Mouse (Mus musculus) E14TG2a.4 (cell line): ENCODE measurements around the gene Diaph3.
"Not testable (repeated sequence)": the region's sequence is repeated elsewhere in the genome, so short reads cannot be mapped to it uniquely, and the experiment has no call there.

Experiments
- H3K27me3 ChIP-seq: 2 replicates; pipeline ENCODE4 v1.6.1; 2014; ENCODE audit warnings: low read length, control low read depth; ENCODE audit not compliant: insufficient read depth
- H3K36me3 ChIP-seq: 2 replicates; pipeline ENCODE4 v1.6.1; 2014; ENCODE audit warnings: low read length, control low read depth; ENCODE audit not compliant: insufficient read depth
- H3K4me1 ChIP-seq: replicated peaks from 2 replicates; pipeline ENCODE4 v1.6.1; 2014; ENCODE audit warnings: low read depth, low read length, control low read depth
- H3K4me3 ChIP-seq: replicated peaks from 2 replicates; pipeline ENCODE4 v1.5.1; 2014; ENCODE audit warnings: mild to moderate bottlenecking, low read length
- H3K9me3 ChIP-seq: 2 replicates; pipeline ENCODE4 v1.6.1; 2014; ENCODE audit warnings: low read length, control low read depth
- CTCF ChIP-seq: conservative IDR thresholded peaks from 2 replicates; pipeline ENCODE4 v1.5.1; 2014; ENCODE audit warnings: low read length
- NANOG ChIP-seq: IDR thresholded peaks from 2 replicates; pipeline ENCODE4 v1.6.1; 2014; ENCODE audit warnings: borderline replicate concordance, low read length, mixed read lengths
- POU5F1 ChIP-seq: IDR thresholded peaks from 2 replicates; pipeline ENCODE4 v1.6.1; 2014; ENCODE audit warnings: low read length, borderline replicate concordance

Diaph3 gene

GRCm38 (mm10) chr14:87091522-87091921, 49.5 kb downstream of the Diaph3 start:
- no peak overlapping the region for H3K4me3 ChIP-seq
- peaks cover 37% of the 10 kb centered on the region for H3K36me3 ChIP-seq
- peaks cover 13% of the 10 kb centered on the region for H3K4me1 ChIP-seq
- H3K27me3 ChIP-seq, result no peaks in the 10 kb centered on the region
- H3K9me3 ChIP-seq, result peaks cover 20% of the 10 kb centered on the region
- TF ChIP-seq NANOG, result no peak
- no peak for TF ChIP-seq CTCF
- TF ChIP-seq POU5F1, result no peak

DNA sequence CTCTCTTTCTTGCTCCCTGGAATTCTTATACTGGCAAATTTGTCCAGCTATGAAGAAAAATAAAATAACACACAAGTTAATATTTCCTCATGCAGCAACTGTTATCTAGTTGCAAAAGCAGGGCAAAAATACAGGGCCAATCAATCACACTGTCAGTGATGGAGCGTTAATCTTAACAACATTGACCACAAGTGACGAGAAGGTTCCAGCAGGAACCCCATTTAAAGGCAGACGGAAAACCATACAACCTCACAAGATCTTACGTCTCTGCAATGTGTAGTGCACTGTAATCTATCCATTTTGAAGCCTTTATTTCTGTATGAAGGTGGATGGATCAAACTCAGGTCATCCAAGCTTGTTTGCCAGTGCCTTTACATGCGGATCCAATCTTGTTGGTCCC, 49.9 kb downstream of the Diaph3 start:
- H3K36me3 ChIP-seq, result peaks cover 37% of the 10 kb centered on the region
- TF ChIP-seq CTCF (no peak), NANOG (no peak), POU5F1 (no peak)
- no peak overlapping the region for H3K4me3 ChIP-seq
- H3K27me3 ChIP-seq, result no peaks in the 10 kb centered on the region
- peaks cover 13% of the 10 kb centered on the region for H3K4me1 ChIP-seq
- H3K9me3 ChIP-seq, result peaks cover 20% of the 10 kb centered on the region

DNA sequence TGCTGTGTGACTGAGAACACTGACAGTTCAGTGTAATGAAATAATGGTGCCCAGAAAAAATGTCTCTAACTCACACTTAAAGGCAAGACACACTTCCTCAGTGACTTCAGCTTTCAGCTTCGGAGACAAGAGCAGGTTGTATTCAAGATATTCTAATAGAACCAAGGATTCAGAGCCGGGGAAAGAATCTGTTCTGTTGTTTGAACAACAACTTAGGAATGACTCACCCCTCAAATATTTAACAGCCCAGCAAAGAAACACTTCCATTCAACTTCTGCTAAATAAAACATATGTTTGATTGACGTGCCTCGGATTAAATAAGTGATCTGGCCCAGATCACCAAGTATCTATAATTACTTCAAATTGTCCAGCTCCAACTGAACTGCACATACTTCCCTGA, 52.1 kb downstream of the Diaph3 start:
- Histone ChIP-seq H3K36me3 (peaks cover 31% of the 10 kb centered on the region), H3K9me3 (peaks cover 19% of the 10 kb centered on the region), H3K27me3 (no peaks in the 10 kb centered on the region), H3K4me3 (no peak overlapping the region), H3K4me1 (peaks cover 13% of the 10 kb centered on the region)
- no peak for TF ChIP-seq CTCF
- no peak for TF ChIP-seq NANOG
- TF ChIP-seq POU5F1, result no peak

GRCm38 (mm10) chr14:87088456-87088855, 52.6 kb downstream of the Diaph3 start:
- Histone ChIP-seq H3K4me1 (peaks cover 13% of the 10 kb centered on the region), H3K9me3 (peaks cover 19% of the 10 kb centered on the region), H3K4me3 (no peak overlapping the region), H3K36me3 (peaks cover 31% of the 10 kb centered on the region), H3K27me3 (no peaks in the 10 kb centered on the region)
- no peak for TF ChIP-seq CTCF
- TF ChIP-seq POU5F1, result no peak
- peak; percentile 35; the same call in 1 of the 2 replicates for TF ChIP-seq NANOG

GRCm38 (mm10) chr14:87087996-87088395, 53.0 kb downstream of the Diaph3 start:
- peaks cover 13% of the 10 kb centered on the region for H3K4me1 ChIP-seq
- H3K9me3 ChIP-seq, result peaks cover 19% of the 10 kb centered on the region
- no peak overlapping the region for H3K4me3 ChIP-seq
- H3K27me3 ChIP-seq, result no peaks in the 10 kb centered on the region
- peaks cover 31% of the 10 kb centered on the region for H3K36me3 ChIP-seq
- TF ChIP-seq NANOG (no peak), POU5F1 (no peak), CTCF (no peak)

- peaks cover 24% of the 10 kb centered on the region for H3K36me3 ChIP-seq
- peaks cover 13% of the 10 kb centered on the region for H3K4me1 ChIP-seq
- peaks cover 26% of the 10 kb centered on the region for H3K9me3 ChIP-seq
- H3K4me3 ChIP-seq, H3K27me3 ChIP-seq: not testable (repeated sequence)
Observed at GRCm38 (mm10) chr14:87084906-87085305, 56.1 kb downstream of the Diaph3 start.

GRCm38 (mm10) chr14:87083911-87084310, 57.1 kb downstream of the Diaph3 start:
- Histone ChIP-seq H3K9me3 (peaks cover 26% of the 10 kb centered on the region), H3K36me3 (peaks cover 17% of the 10 kb centered on the region), H3K4me3 (no peak overlapping the region), H3K4me1 (peaks cover 6% of the 10 kb centered on the region), H3K27me3 (no peaks in the 10 kb centered on the region)
- TF ChIP-seq NANOG (no peak), POU5F1 (no peak), CTCF (no peak)

GRCm38 (mm10) chr14:87079725-87080124, 61.3 kb downstream of the Diaph3 start:
- H3K4me3 ChIP-seq, result no peak overlapping the region
- peaks cover 6% of the 10 kb centered on the region; the same call in 1 of the 2 replicates for H3K4me1 ChIP-seq
- peaks cover 15% of the 10 kb centered on the region for H3K9me3 ChIP-seq
- H3K27me3 ChIP-seq, result no peaks in the 10 kb centered on the region
- TF ChIP-seq POU5F1 (no peak), NANOG (no peak), CTCF (no peak)
- H3K36me3 ChIP-seq, result peaks cover 8% of the 10 kb centered on the region; the same call in 1 of the 2 replicates

- peak; percentile 53; the same call in 1 of the 2 replicates for TF ChIP-seq NANOG
- no peak for TF ChIP-seq CTCF
- Histone ChIP-seq H3K36me3 (peaks cover 25% of the 10 kb centered on the region), H3K27me3 (no peaks in the 10 kb centered on the region)
Observed at GRCm38 (mm10) chr14:87075021-87075531, 66.0 kb downstream of the Diaph3 start.

More at GRCm38 (mm10) chr14:87075021-87075531, 66.0 kb downstream of the Diaph3 start:
- H3K9me3 ChIP-seq, result peaks cover 17% of the 10 kb centered on the region
- peaks cover 6% of the 10 kb centered on the region; the same call in 1 of the 2 replicates for H3K4me1 ChIP-seq
- H3K4me3 ChIP-seq, result no peak overlapping the region
